Comparison of ENCODE assay signal across 18 mouse cellular contexts in genomic region chr6:89414126-89414525, GRCm38 (mm10). TPM values are rescaled to one million over a fixed set of nuclear protein-coding genes. Genes with fewer than 3 reads are reported as not detected.
A peak's percentile ranks its signal among the peaks of the same experiment; 100 is the strongest.
DNase-seq lines count a peak whose midpoint lies in the region; ATAC-seq and TF ChIP-seq lines count a peak whose summit lies in the region.
"Had no signal": no experiment of that assay in that cellular context is flagged by ENCODE, and none has a peak within 500 bp of the region (broad histone marks: within the 10 kb centered on the region; RNA-seq: fewer than 3 reads in every experiment).

No protein-coding gene starts in this region.

- no peak for ATAC-seq in kidney, embryonic 14.5 days (ENCODE audit: low FRiP score, low TSS enrichment)
- ATAC-seq in stomach, postnatal 0 days (ENCODE audit: low FRiP score, low TSS enrichment) = peak; percentile 25; the same call in 1 of the 2 replicates
- ATAC-seq in forebrain, embryonic 11.5 days (replicated peaks; ENCODE audit: low FRiP score) = no peak

- H3K9ac ChIP-seq in kidney, embryonic 14.5 days (ENCODE audit: low read depth, low read length) = no peak overlapping the region
- H3K9ac ChIP-seq in stomach, postnatal 0 days (ENCODE audit: low read length) = no peak overlapping the region
- H3K9ac ChIP-seq in forebrain, embryonic 11.5 days (ENCODE audit: low read length) = no peak overlapping the region
- H3K9ac ChIP-seq: embryonic facial prominence, embryonic 12.5 days; hindbrain, embryonic 12.5 days; limb, embryonic 12.5 days; liver, embryonic 14.5 days; neural tube, embryonic 12.5 days had no signal

- no peak for TF ChIP-seq EP300 in stomach, postnatal 0 days (optimal IDR thresholded peaks at IDR 0.05)

- H3K36me3 ChIP-seq in kidney, adult 2 months (ENCODE audit: control insufficient read depth, insufficient read depth, low read length) = no peaks in the 10 kb centered on the region
- no peaks in the 10 kb centered on the region for H3K36me3 ChIP-seq in kidney, embryonic 14.5 days (ENCODE audit: control insufficient read depth, insufficient read depth, low read length)
- H3K36me3 ChIP-seq in stomach, postnatal 0 days (ENCODE audit: control insufficient read depth, insufficient read depth, low read length) = no peaks in the 10 kb centered on the region
- H3K36me3 ChIP-seq in forebrain, embryonic 11.5 days (ENCODE audit: control insufficient read depth, insufficient read depth, low read length) = no peaks in the 10 kb centered on the region; the same call in 1 of the 2 replicates
- H3K36me3 ChIP-seq: embryonic facial prominence, embryonic 12.5 days; hindbrain, embryonic 12.5 days; limb, embryonic 12.5 days; neural tube, embryonic 12.5 days had no signal

- H3K9me3 ChIP-seq in kidney, embryonic 14.5 days (ENCODE audit: control insufficient read depth, low read length) = no peaks in the 10 kb centered on the region
- H3K9me3 ChIP-seq in stomach, postnatal 0 days (ENCODE audit: control insufficient read depth, low read length) = no peaks in the 10 kb centered on the region
- H3K9me3 ChIP-seq in forebrain, embryonic 11.5 days (ENCODE audit: control insufficient read depth, low read length) = no peaks in the 10 kb centered on the region
- H3K9me3 ChIP-seq: embryonic facial prominence, embryonic 12.5 days; hindbrain, embryonic 12.5 days; limb, embryonic 12.5 days; neural tube, embryonic 12.5 days had no signal

- peaks cover 16% of the 10 kb centered on the region for H3K4me1 ChIP-seq in kidney, adult 2 months (ENCODE audit: control insufficient read depth, insufficient read depth, low read length)
- H3K4me1 ChIP-seq in kidney, embryonic 14.5 days (ENCODE audit: control insufficient read depth, insufficient read depth, low read length) = peaks cover 3% of the 10 kb centered on the region; the same call in 1 of the 2 replicates
- peaks cover 16% of the 10 kb centered on the region for H3K4me1 ChIP-seq in embryonic fibroblast, embryonic 13.5 days (ENCODE audit: control insufficient read depth, insufficient read depth, low read length)
- no peaks in the 10 kb centered on the region for H3K4me1 ChIP-seq in stomach, postnatal 0 days (replicated peaks; ENCODE audit: control insufficient read depth, insufficient read depth)
- H3K4me1 ChIP-seq in forebrain, embryonic 11.5 days (replicated peaks; ENCODE audit: control insufficient read depth, insufficient read depth, low read length) = no peaks in the 10 kb centered on the region
- H3K4me1 ChIP-seq: embryonic facial prominence, embryonic 12.5 days; limb, embryonic 12.5 days; neural tube, embryonic 12.5 days had no signal

- TF ChIP-seq CTCF in kidney, adult 2 months (conservative IDR thresholded peaks at IDR 0.05; ENCODE audit: insufficient read depth, insufficient read length, low read depth, low read length) = no peak
- no peak for TF ChIP-seq CTCF in embryonic fibroblast, embryonic 13.5 days (IDR thresholded peaks at IDR 0.05; ENCODE audit: borderline replicate concordance, insufficient read depth, low read length)
- no peak for TF ChIP-seq CTCF in stomach, postnatal 0 days (IDR thresholded peaks at IDR 0.05; ENCODE audit: low read depth)

- H3K27me3 ChIP-seq in kidney, adult 2 months (replicated peaks; ENCODE audit: control insufficient read depth, insufficient read depth, low read length) = no peaks in the 10 kb centered on the region
- no peaks in the 10 kb centered on the region for H3K27me3 ChIP-seq in kidney, embryonic 14.5 days (ENCODE audit: control insufficient read depth, insufficient read depth, low read length)
- no peaks in the 10 kb centered on the region for H3K27me3 ChIP-seq in stomach, postnatal 0 days (ENCODE audit: control insufficient read depth, insufficient read depth, low read length)
- no peaks in the 10 kb centered on the region for H3K27me3 ChIP-seq in forebrain, embryonic 11.5 days (ENCODE audit: control insufficient read depth, insufficient read depth, low read length)
- H3K27me3 ChIP-seq: embryonic facial prominence, embryonic 12.5 days; hindbrain, embryonic 12.5 days; neural tube, embryonic 12.5 days had no signal

- H3K27ac ChIP-seq in kidney, adult 2 months (ENCODE audit: insufficient read depth, low read depth, low read length) = peak overlapping the region; percentile 5; the same call in 1 of the 2 replicates
- H3K27ac ChIP-seq in kidney, embryonic 14.5 days (ENCODE audit: low read depth, low read length) = no peak overlapping the region
- H3K27ac ChIP-seq in embryonic fibroblast, embryonic 13.5 days (ENCODE audit: insufficient read depth, low read length) = peak overlapping the region; percentile 99
- H3K27ac ChIP-seq in stomach, postnatal 0 days (replicated peaks) = peak overlapping the region; percentile 42; the same call in 1 of the 2 replicates
- no peak overlapping the region for H3K27ac ChIP-seq in forebrain, embryonic 11.5 days (ENCODE audit: low read depth, low read length)
- H3K27ac ChIP-seq: embryonic facial prominence, embryonic 12.5 days; hindbrain, embryonic 12.5 days; left cerebral cortex, adult 2 months; limb, embryonic 12.5 days; liver, embryonic 14.5 days; neural tube, embryonic 12.5 days had no signal

- no peak overlapping the region for H3K4me2 ChIP-seq in kidney, embryonic 14.5 days (replicated peaks; ENCODE audit: low read depth, low read length)
- H3K4me2 ChIP-seq in stomach, postnatal 0 days (replicated peaks; ENCODE audit: low read depth) = no peak overlapping the region
- H3K4me2 ChIP-seq in forebrain, embryonic 11.5 days (ENCODE audit: low read depth, low read length, severe bottlenecking) = no peak overlapping the region
- H3K4me2 ChIP-seq: embryonic facial prominence, embryonic 12.5 days; hindbrain, embryonic 12.5 days; limb, embryonic 12.5 days; neural tube, embryonic 12.5 days had no signal

- no peak for DNase-seq in kidney, adult 2 months
- DNase-seq in lung, postnatal 14 days = peak; percentile 39
- no peak for DNase-seq in stomach, postnatal 0 days (ENCODE audit: low spot score)
- no peak for DNase-seq in adrenal gland, adult 18-20 months (ENCODE audit: low spot score in 2 of 2)
- no peak for DNase-seq in forebrain, embryonic 11.5 days (ENCODE audit: low spot score)
- DNase-seq in retina, postnatal 1 day = no peak
- DNase-seq: B cell, adult 2 months; cerebellum, adult 8-10 months; heart, postnatal 10 days; right cerebral cortex, postnatal 25 days had no signal

- H3K4me3 ChIP-seq in kidney, adult 2 months (ENCODE audit: insufficient read depth, low read depth, low read length) = no peak overlapping the region
- H3K4me3 ChIP-seq in kidney, embryonic 14.5 days (ENCODE audit: low read length) = no peak overlapping the region
- no peak overlapping the region for H3K4me3 ChIP-seq in embryonic fibroblast, embryonic 13.5 days (ENCODE audit: insufficient read depth, low read length)
- no peak overlapping the region for H3K4me3 ChIP-seq in stomach, postnatal 0 days (ENCODE audit: low read depth, low read length)
- no peak overlapping the region for H3K4me3 ChIP-seq in forebrain, embryonic 11.5 days (ENCODE audit: low read depth, low read length)
- H3K4me3 ChIP-seq: embryonic facial prominence, embryonic 12.5 days; hindbrain, embryonic 12.5 days; left cerebral cortex, adult 2 months; limb, embryonic 12.5 days; neural tube, embryonic 12.5 days had no signal

- TF ChIP-seq POLR2A in kidney, adult 2 months (IDR thresholded peaks at IDR 0.05; ENCODE audit: low read depth, low read length) = no peak
- no peak for TF ChIP-seq POLR2A in embryonic fibroblast, embryonic 13.5 days (IDR thresholded peaks at IDR 0.05; ENCODE audit: low read depth, low read length)

- WGBS in kidney, adult 2 months = 72% methylated on average over 4 of the region's 4 CpGs
- WGBS in kidney, embryonic 14.5 days = 72% methylated on average over 4 of the region's 4 CpGs
- 56% methylated on average over 4 of the region's 4 CpGs for WGBS in stomach, postnatal 0 days
- 90% methylated on average over 4 of the region's 4 CpGs for WGBS in forebrain, embryonic 11.5 days

RNA-seq across cellular contexts. Expression of gene Plxna1, which starts 51.7 kb away (rescaled TPM):
- polyA plus RNA-seq in kidney, adult 2 months (2012; rRNA removed) = 33.1 and 33.2 TPM in 2 replicates
- 15.4 and 28.0 TPM in 2 replicates for polyA plus RNA-seq in kidney, embryonic 14.5 days (2014; fragmentation: Nextera tagmentation; extraction: Ambion mirVana)
- polyA plus RNA-seq in embryonic fibroblast, embryonic 13.5 days (2011; ENCODE audit: insufficient read length, low read depth, missing spikeins) = 161 and 176 TPM in 2 replicates
- 10.3 and 11.5 TPM in 2 replicates for polyA plus RNA-seq in stomach, postnatal 0 days (2015; fragmentation: Nextera tagmentation; extraction: Ambion mirVana)
- total RNA-seq in adrenal gland, adult 18-20 months (2021) = 10 to 100 TPM; 41.0 to 84.6 TPM
- polyA plus RNA-seq in forebrain, embryonic 11.5 days (2014; fragmentation: Nextera tagmentation; extraction: Ambion mirVana) = 38.0 and 41.5 TPM in 2 replicates

Comparison
In these comparisons a context has a peak if more than half of its experiments do, and no peak if none do; other contexts are left out.
1. H3K27ac ChIP-seq: peak in kidney, adult 2 months (single experiment), embryonic fibroblast, embryonic 13.5 days (single experiment) and stomach, postnatal 0 days (single experiment); none in kidney, embryonic 14.5 days (single experiment) and forebrain, embryonic 11.5 days (single experiment).